Mouse (Mus musculus) MEL (cell line): ENCODE data around the gene Tmem255b. TPM values are rescaled to one million over a fixed set of nuclear protein-coding genes. Genes with fewer than 3 reads are reported as not detected.

Source experiments
- DNase-seq: peaks from one replicate; pipeline ENCODE4 v3.0.0; 2011; ENCODE audit warnings: low read depth, low spot score
- H3K27ac ChIP-seq: 2 replicates; pipeline ENCODE4 v1.5.1; 2012; ENCODE audit warnings: low read depth, mild to moderate bottlenecking, control low read depth, low read length, moderate library complexity; ENCODE audit not compliant: control insufficient read depth
- H3K27me3 ChIP-seq, 2 experiments: fragments of 150-350 bp in 1 of 2; sonication (generic) in 1 of 2; 2 replicates each; pipeline ENCODE4 v1.6.1; 2012; ENCODE audit warnings: low read length in 2 of 2, mild to moderate bottlenecking in 2 of 2, improper control_type of control experiment in 1 of 2, moderate library complexity in 1 of 2; ENCODE audit not compliant: insufficient read depth in 2 of 2, control insufficient read depth in 1 of 2
- H3K36me3 ChIP-seq, 2 experiments: 2 replicates each; pipeline ENCODE4 v1.6.1; 2012 to 2014; ENCODE audit warnings: low read length in 2 of 2, improper control_type of control experiment in 1 of 2, inconsistent platforms in 1 of 2, mild to moderate bottlenecking in 1 of 2; ENCODE audit not compliant: insufficient read depth in 2 of 2, control insufficient read depth in 1 of 2
- H3K4me1 ChIP-seq, 2 experiments: fragments of 150-350 bp in 1 of 2; sonication (generic) in 1 of 2; 2 replicates each; pipeline ENCODE4 v1.6.1; 2012; ENCODE audit warnings: low read length in 2 of 2, improper control_type of control experiment in 1 of 2, mild to moderate bottlenecking in 1 of 2; ENCODE audit not compliant: insufficient read depth in 2 of 2, control insufficient read depth in 1 of 2
- H3K4me3 ChIP-seq, 2 experiments: fragments of 150-350 bp in 1 of 2; sonication (generic) in 1 of 2; 2 replicates each; pipeline ENCODE4 v1.5.1; 2012; ENCODE audit warnings: low read depth in 2 of 2, low read length in 2 of 2, mild to moderate bottlenecking in 2 of 2, moderate library complexity in 2 of 2, control low read depth in 1 of 2, improper control_type of control experiment in 1 of 2; ENCODE audit not compliant: control insufficient read depth in 1 of 2, insufficient read depth in 1 of 2
- H3K79me2 ChIP-seq: 2 replicates; pipeline ENCODE4 v1.6.1; 2012; ENCODE audit warnings: mild to moderate bottlenecking, low read length, moderate library complexity; ENCODE audit not compliant: control insufficient read depth, poor library complexity, insufficient read depth
- H3K9ac ChIP-seq: 2 replicates; pipeline ENCODE4 v1.6.1; 2012; ENCODE audit warnings: low read depth, mild to moderate bottlenecking, control low read depth, low read length, moderate library complexity; ENCODE audit not compliant: control insufficient read depth, poor library complexity, severe bottlenecking
- H3K9me3 ChIP-seq: fragments of 150-350 bp; sonication (generic); replicated peaks from 2 replicates; pipeline ENCODE4 v1.6.1; 2012; ENCODE audit warnings: mild to moderate bottlenecking, low read length, improper control_type of control experiment, moderate library complexity; ENCODE audit not compliant: insufficient read depth
- CHD1 ChIP-seq: IDR thresholded peaks from 2 replicates; pipeline ENCODE4 v1.6.1; 2012; ENCODE audit warnings: low read depth, mild to moderate bottlenecking, inconsistent platforms, low read length, improper control_type of control experiment
- CHD2 ChIP-seq: IDR thresholded peaks from 2 replicates; pipeline ENCODE4 v1.6.1; 2011; ENCODE audit warnings: low read length, improper control_type of control experiment
- CTCF ChIP-seq, 3 experiments: IDR thresholded peaks in 2 of 3; conservative IDR thresholded peaks in 1 of 3; 2 replicates each; pipeline ENCODE4 v1.5.1; 2011 to 2012; ENCODE audit warnings: low read length in 3 of 3, low read depth in 2 of 3, mild to moderate bottlenecking in 2 of 3, improper control_type of control experiment in 1 of 3, inconsistent platforms in 1 of 3, mixed read lengths in 1 of 3, moderate library complexity in 1 of 3; ENCODE audit not compliant: control insufficient read depth in 1 of 3, insufficient read depth in 1 of 3, poor library complexity in 1 of 3, severe bottlenecking in 1 of 3
- EP300 ChIP-seq, 2 experiments: IDR thresholded peaks; 2 replicates each; pipeline ENCODE4 v1.6.1; 2011; ENCODE audit warnings: improper control_type of control experiment in 2 of 2, low read length in 2 of 2, low read depth in 1 of 2, mild to moderate bottlenecking in 1 of 2
- ETS1 ChIP-seq: IDR thresholded peaks from 2 replicates; pipeline ENCODE4 v1.6.1; 2012; ENCODE audit warnings: low read depth, mild to moderate bottlenecking, inconsistent platforms, low read length, improper control_type of control experiment, moderate library complexity
- GABPA ChIP-seq: IDR thresholded peaks from 2 replicates; pipeline ENCODE4 v1.6.1; 2012; ENCODE audit warnings: low read depth, mild to moderate bottlenecking, inconsistent platforms, low read length, improper control_type of control experiment, moderate library complexity
- GATA1 ChIP-seq: IDR thresholded peaks from 2 replicates; pipeline ENCODE4 v1.6.1; 2011; ENCODE audit warnings: low read depth, low read length, improper control_type of control experiment
- HCFC1 ChIP-seq: IDR thresholded peaks from 2 replicates; pipeline ENCODE4 v1.6.1; 2012; ENCODE audit warnings: low read depth, mild to moderate bottlenecking, inconsistent platforms, low read length, improper control_type of control experiment, moderate library complexity
- KAT2A ChIP-seq: conservative IDR thresholded peaks from 2 replicates; pipeline ENCODE4 v1.6.1; 2012; ENCODE audit warnings: low read depth, low read length, improper control_type of control experiment, inconsistent platforms
- MAFK ChIP-seq: IDR thresholded peaks from 2 replicates; pipeline ENCODE4 v1.6.1; 2011; ENCODE audit warnings: low read depth, mild to moderate bottlenecking, low read length, improper control_type of control experiment, borderline replicate concordance
- MAX ChIP-seq: IDR thresholded peaks from 2 replicates; pipeline ENCODE4 v1.6.1; 2011; ENCODE audit warnings: low read length, improper control_type of control experiment
- MXI1 ChIP-seq: IDR thresholded peaks from 2 replicates; pipeline ENCODE4 v1.6.1; 2011; ENCODE audit warnings: mild to moderate bottlenecking, low read depth, low read length, improper control_type of control experiment
- NELFE ChIP-seq: IDR thresholded peaks from 2 replicates; pipeline ENCODE4 v1.6.1; 2011; ENCODE audit warnings: low read depth, low read length, improper control_type of control experiment
- POLR2AphosphoS2 ChIP-seq: IDR thresholded peaks from 2 replicates; pipeline ENCODE4 v1.6.1; 2011; ENCODE audit warnings: low read length, improper control_type of control experiment
- POLR2AphosphoS5 ChIP-seq: IDR thresholded peaks from 2 replicates; pipeline ENCODE4 v1.6.1; 2012; ENCODE audit warnings: low read depth, borderline replicate concordance, mild to moderate bottlenecking, inconsistent platforms, low read length, moderate library complexity, mixed read lengths
- SIN3A ChIP-seq: IDR thresholded peaks from 2 replicates; pipeline ENCODE4 v1.6.1; 2012; ENCODE audit warnings: low read length, improper control_type of control experiment, inconsistent platforms
- UBTF ChIP-seq: IDR thresholded peaks from 2 replicates; pipeline ENCODE4 v1.6.1; 2012; ENCODE audit warnings: low read depth, mild to moderate bottlenecking, inconsistent platforms, low read length, improper control_type of control experiment, moderate library complexity, borderline replicate concordance; ENCODE audit not compliant: insufficient read depth
- USF2 ChIP-seq, 2 experiments: IDR thresholded peaks; 2 replicates each; pipeline ENCODE4 v1.6.1; 2011 to 2012; ENCODE audit warnings: improper control_type of control experiment in 2 of 2, low read length in 2 of 2, borderline replicate concordance in 1 of 2, inconsistent platforms in 1 of 2, low read depth in 1 of 2, mild to moderate bottlenecking in 1 of 2; ENCODE audit not compliant: insufficient read depth in 1 of 2
- ZC3H11A ChIP-seq: IDR thresholded peaks from 2 replicates; pipeline ENCODE4 v1.6.1; 2012; ENCODE audit warnings: low read depth, mild to moderate bottlenecking, inconsistent platforms, low read length, improper control_type of control experiment
- ZKSCAN1 ChIP-seq: IDR thresholded peaks from 2 replicates; pipeline ENCODE4 v1.6.1; 2012; ENCODE audit warnings: low read depth, mild to moderate bottlenecking, inconsistent platforms, low read length, improper control_type of control experiment, moderate library complexity
- ZMIZ1 ChIP-seq: IDR thresholded peaks from 2 replicates; pipeline ENCODE4 v1.6.1; 2012; ENCODE audit warnings: low read depth, mild to moderate bottlenecking, inconsistent platforms, low read length, improper control_type of control experiment, moderate library complexity
- ZNF384 ChIP-seq: IDR thresholded peaks from 2 replicates; pipeline ENCODE4 v1.6.1; 2012; ENCODE audit warnings: low read depth, mild to moderate bottlenecking, inconsistent platforms, low read length, improper control_type of control experiment
- polyA plus RNA-seq, 2 experiments: library from polyadenylated mRNA; stranded (reverse) in 1 of 2; unstranded in 1 of 2; fragments of >175 nt in 1 of 2; fragments of >200 nt in 1 of 2; gene quantifications; 2 replicates each; pipeline versions ENCODE4 v1.2.1 to v1.2.4; 2012; ENCODE audit warnings: low replicate concordance in 2 of 2, low read depth in 1 of 2; ENCODE audit not compliant: insufficient read length in 2 of 2, insufficient read depth in 1 of 2, missing spikeins in 1 of 2
- total RNA-seq: library from RNA; depleted of rRNA; stranded (reverse); fragments of 300-350 nt; gene quantifications from 2 replicates; pipeline ENCODE4 v1.2.3, GENCODE M21; 2012

Tmem255b gene
- total and polyA plus RNA-seq, 3 experiments = not detected

- no peak for DNase-seq
- H3K9me3 ChIP-seq = no peaks in the 10 kb centered on the region
- no peaks in the 10 kb centered on the region for H3K4me1 ChIP-seq
- H3K4me3 ChIP-seq = no peak overlapping the region
- no peaks in the 10 kb centered on the region for H3K79me2 ChIP-seq
- H3K9ac ChIP-seq = no peak overlapping the region
- H3K36me3 ChIP-seq = no peaks in the 10 kb centered on the region
- H3K27me3 ChIP-seq = no peaks in the 10 kb centered on the region
- H3K27ac ChIP-seq = no peak overlapping the region
- TF ChIP-seq CHD2 (no peak), MAFK (no peak), MXI1 (no peak), KAT2A (no peak), CTCF (IDR thresholded peaks at IDR 0.05 in 2 of 3, conservative IDR thresholded peaks at IDR 0.05 in 1 of 3; ENCODE audit: control insufficient read depth in 1 of 3, insufficient read depth in 1 of 3, low read depth in 2 of 3, low read length in 3 of 3, poor library complexity in 1 of 3, severe bottlenecking in 1 of 3) (no peak), MAX (no peak), HCFC1 (no peak), USF2 (IDR thresholded peaks at IDR 0.05; ENCODE audit: borderline replicate concordance in 1 of 2, insufficient read depth in 1 of 2, low read depth in 1 of 2, low read length in 2 of 2) (no peak), EP300 (IDR thresholded peaks at IDR 0.05; ENCODE audit: low read depth in 1 of 2, low read length in 2 of 2) (no peak), ETS1 (no peak), GABPA (no peak), ZKSCAN1 (no peak)
Measured at GRCm38 (mm10) chr8:13393869-13394268, 41.1 kb upstream of the Tmem255b start.

- Histone ChIP-seq H3K27me3 (no peaks in the 10 kb centered on the region), H3K4me1 (peaks cover 0 to 3% of the 10 kb centered on the region in 2 experiments; a peak in 1 of 4 replicates), H3K79me2 (no peaks in the 10 kb centered on the region)
- TF ChIP-seq MXI1 (no peak), GABPA (no peak)
- TF ChIP-seq, all 39 proteins: peak for 0
- Histone ChIP-seq H3K27ac (no peak within 1 kb of the TSS), H3K36me3 (no peaks in the 10 kb centered on the region), H3K4me3 (no peak within 1 kb of the TSS), H3K9me3 (no peaks in the 10 kb centered on the region), H3K9ac (no peak within 1 kb of the TSS)
- no peak for DNase-seq
Measured at GRCm38 (mm10) chr8:13396725-13397124, 38.3 kb upstream of the Tmem255b start, which contains the start of gene Atp4b. Gene Atp4b (minus strand): TSS chr8:13396825.

GRCm38 (mm10) chr8:13403517-13403916 lies 31.5 kb upstream of the Tmem255b start:
- H3K4me3 ChIP-seq = no peak overlapping the region
- no peak for DNase-seq
- H3K79me2 ChIP-seq = no peaks in the 10 kb centered on the region
- peaks cover 0 to 2% of the 10 kb centered on the region in 2 experiments; a peak in 1 of 4 replicates for H3K36me3 ChIP-seq
- TF ChIP-seq GABPA = no peak
- no peak for TF ChIP-seq GATA1
- TF ChIP-seq ZKSCAN1 = no peak
- no peak for TF ChIP-seq SIN3A
- TF ChIP-seq NELFE = no peak
- TF ChIP-seq ZC3H11A = no peak
- no peak for TF ChIP-seq POLR2AphosphoS5
- TF ChIP-seq POLR2AphosphoS2 = no peak
- no peak for TF ChIP-seq ZMIZ1
- no peak for TF ChIP-seq CHD1
- no peak for TF ChIP-seq UBTF
- TF ChIP-seq ZNF384 = no peak
- TF ChIP-seq CTCF (IDR thresholded peaks at IDR 0.05 in 2 of 3, conservative IDR thresholded peaks at IDR 0.05 in 1 of 3; ENCODE audit: control insufficient read depth in 1 of 3, insufficient read depth in 1 of 3, low read depth in 2 of 3, low read length in 3 of 3, poor library complexity in 1 of 3, severe bottlenecking in 1 of 3) = no peak
- TF ChIP-seq EP300 (IDR thresholded peaks at IDR 0.05; ENCODE audit: low read depth in 1 of 2, low read length in 2 of 2) = no peak
- TF ChIP-seq MAX = no peak
- TF ChIP-seq, all 39 proteins: peak for 0
- H3K4me1 ChIP-seq = peaks cover 0 to 11% of the 10 kb centered on the region in 2 experiments; a peak in 3 of 4 replicates
- H3K9me3 ChIP-seq = no peaks in the 10 kb centered on the region
- H3K27me3 ChIP-seq = peaks cover 0 to 5% of the 10 kb centered on the region in 2 experiments; a peak in 3 of 4 replicates
- H3K27ac ChIP-seq = no peak overlapping the region
- H3K9ac ChIP-seq = no peak overlapping the region
